9 mouse cellular contexts compared by ENCODE assay signal in genomic region chr13:48237516-48237915, GRCm38 (mm10). TPM values are rescaled to one million over a fixed set of nuclear protein-coding genes. Genes with fewer than 3 reads are reported as not detected.
DNase-seq lines count a peak whose midpoint lies in the region; ATAC-seq lines count a peak whose summit lies in the region.
"Had no signal": no experiment of that assay in that cellular context is flagged by ENCODE, and none has a peak within 500 bp of the region (broad histone marks: within the 10 kb centered on the region; RNA-seq: fewer than 3 reads in every experiment).

No protein-coding gene starts in this region.

- peak overlapping the region; percentile 62 for H3K27ac ChIP-seq in hindbrain, embryonic 10.5 days
- H3K27ac ChIP-seq in hindbrain, embryonic 12.5 days, result no peak overlapping the region
- no peak overlapping the region for H3K27ac ChIP-seq in limb, embryonic 11.5 days (replicated peaks; ENCODE audit: low read depth, low read length)
- H3K27ac ChIP-seq: heart, embryonic 15.5 days had no signal

- no peak overlapping the region for H3K4me2 ChIP-seq in hindbrain, embryonic 12.5 days (replicated peaks)
- no peak overlapping the region for H3K4me2 ChIP-seq in limb, embryonic 11.5 days (ENCODE audit: low read depth, severe bottlenecking)
- H3K4me2 ChIP-seq: heart, embryonic 15.5 days had no signal

- H3K36me3 ChIP-seq in hindbrain, embryonic 10.5 days, result no peaks in the 10 kb centered on the region
- no peaks in the 10 kb centered on the region for H3K36me3 ChIP-seq in hindbrain, embryonic 12.5 days
- H3K36me3 ChIP-seq in limb, embryonic 11.5 days (ENCODE audit: control insufficient read depth, insufficient read depth, low read length), result no peaks in the 10 kb centered on the region
- H3K36me3 ChIP-seq: heart, embryonic 15.5 days had no signal

- H3K4me1 ChIP-seq in hindbrain, embryonic 10.5 days (replicated peaks), result peaks cover 7% of the 10 kb centered on the region; the same call in 1 of the 2 replicates
- peaks cover 2% of the 10 kb centered on the region for H3K4me1 ChIP-seq in hindbrain, embryonic 12.5 days
- H3K4me1 ChIP-seq in limb, embryonic 11.5 days (ENCODE audit: control insufficient read depth, insufficient read depth, low read length), result no peaks in the 10 kb centered on the region
- H3K4me1 ChIP-seq: heart, embryonic 15.5 days had no signal

- H3K4me3 ChIP-seq in hindbrain, embryonic 10.5 days, result no peak overlapping the region
- no peak overlapping the region for H3K4me3 ChIP-seq in hindbrain, embryonic 12.5 days
- H3K4me3 ChIP-seq in limb, embryonic 11.5 days (ENCODE audit: low read depth, low read length), result no peak overlapping the region
- H3K4me3 ChIP-seq: heart, embryonic 15.5 days had no signal

- no peak overlapping the region for H3K9ac ChIP-seq in hindbrain, embryonic 12.5 days
- H3K9ac ChIP-seq in limb, embryonic 11.5 days (ENCODE audit: low read length), result no peak overlapping the region
- H3K9ac ChIP-seq: heart, embryonic 15.5 days had no signal

- WGBS in hindbrain, embryonic 10.5 days, result 13% methylated on average over 4 of the region's 4 CpGs
- 10% methylated on average over 4 of the region's 4 CpGs for WGBS in hindbrain, embryonic 12.5 days
- 15% methylated on average over 4 of the region's 4 CpGs for WGBS in limb, embryonic 11.5 days

- no peak for DNase-seq in hindbrain, embryonic 10.5 days (ENCODE audit: low spot score)
- DNase-seq in Muller cell, postnatal 12 days (ENCODE audit: inconsistent ontology term), result peak; percentile 44
- DNase-seq in fibroblast of lung, adult 2 months (ENCODE audit: low read depth), result peak; percentile 39
- peak; percentile 28 for DNase-seq in limb, embryonic 11.5 days (ENCODE audit: low spot score)
- peak; percentile 13 to 45 for DNase-seq in urinary bladder, postnatal 36 days (ENCODE audit: low spot score in 2 of 2)
- no peak for DNase-seq in right cerebral cortex, postnatal 4 days
- DNase-seq in natural killer cell, adult 2 months (ENCODE audit: low spot score in 2 of 2), result no peak

- no peak for ATAC-seq in hindbrain, embryonic 12.5 days (ENCODE audit: low FRiP score)
- ATAC-seq in limb, embryonic 11.5 days (ENCODE audit: insufficient number of reproducible peaks, low FRiP score, low TSS enrichment, low read depth), result no peak

- no peaks in the 10 kb centered on the region for H3K9me3 ChIP-seq in hindbrain, embryonic 10.5 days
- no peaks in the 10 kb centered on the region for H3K9me3 ChIP-seq in hindbrain, embryonic 12.5 days (replicated peaks)
- H3K9me3 ChIP-seq in limb, embryonic 11.5 days (ENCODE audit: control insufficient read depth, low read length), result no peaks in the 10 kb centered on the region
- H3K9me3 ChIP-seq: heart, embryonic 15.5 days had no signal

- no peaks in the 10 kb centered on the region for H3K27me3 ChIP-seq in hindbrain, embryonic 10.5 days (ENCODE audit: insufficient read depth, poor library complexity, severe bottlenecking)
- no peaks in the 10 kb centered on the region for H3K27me3 ChIP-seq in hindbrain, embryonic 12.5 days
- no peaks in the 10 kb centered on the region for H3K27me3 ChIP-seq in limb, embryonic 11.5 days (ENCODE audit: control insufficient read depth, insufficient read depth, low read length)
- H3K27me3 ChIP-seq: heart, embryonic 15.5 days had no signal

RNA-seq across cellular contexts. Expression of gene Id4, which starts 23.5 kb away (rescaled TPM):
- polyA plus RNA-seq in hindbrain, embryonic 10.5 days (2016; fragmentation: Nextera tagmentation; extraction: Ambion mirVana), result 29.7 and 47.3 TPM in 2 replicates
- 85.5 and 96.2 TPM in 2 replicates for polyA plus RNA-seq in hindbrain, embryonic 12.5 days (2016; fragmentation: Nextera tagmentation; extraction: Ambion mirVana)
- 3.9 and 4.0 TPM in 2 replicates for polyA plus RNA-seq in limb, embryonic 11.5 days (2014; fragmentation: Nextera tagmentation; extraction: Ambion mirVana)

Comparison
In these comparisons a context has a peak if more than half of its experiments do, and no peak if none do; other contexts are left out.
1. DNase-seq: peak in Muller cell, postnatal 12 days (single experiment), fibroblast of lung, adult 2 months (single experiment), limb, embryonic 11.5 days (single experiment) and urinary bladder, postnatal 36 days (2 of 2); none in hindbrain, embryonic 10.5 days (single experiment), right cerebral cortex, postnatal 4 days (single experiment) and natural killer cell, adult 2 months (0 of 2).